Mouse (Mus musculus): ENCODE results near the gene Cyfip1.

DNA sequence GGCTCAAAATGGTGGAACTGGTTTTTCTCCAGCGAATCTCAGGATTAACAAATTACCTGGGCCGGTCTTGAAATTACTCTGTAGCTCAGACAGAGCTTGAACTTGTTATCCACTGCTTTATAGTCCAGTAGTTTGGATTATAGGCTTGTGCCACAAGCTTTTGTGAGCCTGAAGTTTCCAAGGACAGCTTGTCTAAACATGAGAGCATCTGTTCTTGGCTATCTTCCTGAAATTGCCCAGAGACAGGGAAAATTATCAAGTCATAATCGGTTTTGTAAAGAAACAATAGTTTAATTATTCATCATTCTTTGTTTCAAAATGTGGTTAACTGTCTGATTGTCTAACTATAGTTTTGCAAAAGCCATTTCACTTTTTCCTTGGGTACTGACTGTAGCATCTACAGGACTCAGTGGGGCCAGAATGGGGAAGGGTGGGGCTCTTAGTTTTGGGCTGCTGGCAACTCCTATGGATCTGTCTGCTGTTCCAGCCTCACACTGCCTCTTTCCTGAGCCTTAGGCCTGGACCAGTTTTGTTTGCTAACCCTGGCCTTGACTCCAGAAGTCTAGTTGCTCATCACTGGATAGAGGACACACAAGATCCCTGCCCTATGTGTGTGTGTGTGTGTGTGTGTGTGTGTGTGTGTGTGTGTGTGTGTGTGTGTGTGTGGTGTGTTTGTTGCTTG is 17.4 kb downstream of the Cyfip1 start:
- TF ChIP-seq POLR2A (IDR thresholded peaks at IDR 0.05; ENCODE audit: low read depth, low read length): no peak
- no peak for TF ChIP-seq CTCF (conservative IDR thresholded peaks at IDR 0.05; ENCODE audit: insufficient read depth, insufficient read length, low read depth, low read length)
